Mouse (Mus musculus) limb, embryonic 15.5 days (tissue): ENCODE results near the gene Lrmda. TPM values are rescaled to one million over a fixed set of nuclear protein-coding genes. Genes with fewer than 3 reads are reported as not detected.

Experiments used
- ATAC-seq: fragments of 200-750 bp; cut with Nextera tagmentation; 2 replicates; pipeline ENCODE4 v1.8.0; 2017; ENCODE audit warnings: low read depth, moderate TSS enrichment; ENCODE audit not compliant: insufficient number of reproducible peaks, low FRiP score, low TSS enrichment
- H3K27ac ChIP-seq: fragments of 300-500 bp; sonication (generic); 2 replicates; pipeline ENCODE4 v1.5.1; 2015; ENCODE audit warnings: moderate library complexity, mild to moderate bottlenecking, inconsistent platforms
- H3K27me3 ChIP-seq: fragments of 300-500 bp; sonication (generic); 2 replicates; pipeline ENCODE4 v1.6.1; 2015; ENCODE audit warnings: inconsistent platforms
- H3K36me3 ChIP-seq: fragments of 300-500 bp; sonication (generic); 2 replicates; pipeline ENCODE4 v1.6.1; 2015; ENCODE audit warnings: inconsistent platforms
- H3K4me1 ChIP-seq: fragments of 300-500 bp; sonication (generic); 2 replicates; pipeline ENCODE4 v1.6.1; 2015; ENCODE audit warnings: inconsistent platforms
- H3K4me2 ChIP-seq: fragments of 300-500 bp; sonication (generic); 2 replicates; pipeline ENCODE4 v1.6.1; 2015; ENCODE audit warnings: mild to moderate bottlenecking, inconsistent platforms
- H3K4me3 ChIP-seq: fragments of 300-500 bp; sonication (generic); 2 replicates; pipeline ENCODE4 v1.5.1; 2015; ENCODE audit warnings: mild to moderate bottlenecking, inconsistent platforms
- H3K9ac ChIP-seq: fragments of 300-500 bp; sonication (generic); 2 replicates; pipeline ENCODE4 v1.6.1; 2015; ENCODE audit warnings: inconsistent platforms
- H3K9me3 ChIP-seq: fragments of 300-500 bp; sonication (generic); 2 replicates; pipeline ENCODE4 v1.6.1; 2016; ENCODE audit warnings: inconsistent platforms
- WGBS: fragments of 180-500 bp; shearing (Covaris S2); methylation state at CpG from one replicate; pipeline ENCODE4 v1.1.7; 2015; 5-methylcytosine and 5-hydroxymethylcytosine counted together
- polyA plus RNA-seq: library from polyadenylated mRNA; unstranded; fragments of >200 nt; fragmentation: Nextera tagmentation; extraction: Ambion mirVana; gene quantifications from 2 replicates; pipeline ENCODE4 v1.2.1, GENCODE M21; 2015

The Lrmda gene
- polyA plus RNA-seq, 1 experiment from 2014 or later = 0.17 TPM

DNA sequence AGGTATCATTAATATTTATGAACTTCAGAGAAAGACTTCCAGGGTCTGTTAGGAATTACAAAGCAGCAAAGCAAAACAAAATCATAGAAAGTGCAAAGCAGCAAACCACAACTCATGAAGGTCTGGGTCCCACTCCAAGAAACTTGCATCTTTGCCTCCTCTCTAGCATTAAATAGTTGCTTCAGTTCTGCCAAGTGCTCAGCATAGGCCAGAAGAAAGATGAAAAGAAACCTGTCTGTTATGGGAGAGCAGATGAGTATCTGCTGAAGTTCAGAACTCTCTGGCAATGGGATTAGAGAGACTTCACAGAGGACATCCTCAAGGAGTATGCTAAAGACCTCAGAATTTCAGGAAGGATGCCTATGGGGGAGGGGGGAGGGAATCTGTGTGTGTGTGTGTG is 901.6 kb downstream of the Lrmda start:
- ATAC-seq = no peak
- H3K27ac ChIP-seq = no peak overlapping the region
- no peaks in the 10 kb centered on the region for H3K27me3 ChIP-seq

DNA sequence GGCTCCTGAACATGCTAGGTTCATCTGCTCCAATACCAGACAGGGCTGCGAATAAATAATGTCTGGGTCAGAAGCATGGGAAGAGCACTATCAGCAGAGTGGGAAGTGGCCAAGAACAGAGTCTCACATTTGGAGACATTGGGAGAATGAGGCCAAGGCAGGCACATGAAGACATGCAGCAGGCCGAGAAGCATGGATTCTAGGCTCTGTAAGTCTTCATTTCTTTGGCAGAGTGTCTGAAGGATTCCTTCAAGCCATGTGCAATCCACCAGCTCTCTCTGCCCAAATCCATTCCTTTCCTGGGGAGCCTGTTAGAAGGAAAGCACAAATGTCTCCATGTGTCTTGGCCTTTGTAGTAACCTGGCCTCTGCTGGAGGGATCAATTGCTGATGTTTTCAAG is 902.3 kb downstream of the Lrmda start:
- 0 out of 2 replicates have a peak overlapping the region, but pooled peaks have one; percentile 11 for H3K27ac ChIP-seq
- H3K9ac ChIP-seq = no peak overlapping the region
- ATAC-seq = no peak
- H3K27me3 ChIP-seq = no peaks in the 10 kb centered on the region
- H3K4me1 ChIP-seq = 0 out of 2 replicates have a peak, but pooled peaks cover 5% of the 10 kb centered on the region
- no peak overlapping the region for H3K4me2 ChIP-seq
- no peak overlapping the region for H3K4me3 ChIP-seq
- H3K36me3 ChIP-seq = no peaks in the 10 kb centered on the region
- 84% methylated on average over 2 of the region's 2 CpGs for WGBS
- H3K9me3 ChIP-seq = no peaks in the 10 kb centered on the region

More for the DNA sequence above, 901.6 kb downstream of the Lrmda start:
- Histone ChIP-seq H3K9me3 (no peaks in the 10 kb centered on the region), H3K36me3 (no peaks in the 10 kb centered on the region), H3K4me1 (0 out of 2 replicates have a peak, but pooled peaks cover 5% of the 10 kb centered on the region), H3K4me2 (no peak overlapping the region), H3K4me3 (no peak overlapping the region), H3K9ac (no peak overlapping the region)

DNA sequence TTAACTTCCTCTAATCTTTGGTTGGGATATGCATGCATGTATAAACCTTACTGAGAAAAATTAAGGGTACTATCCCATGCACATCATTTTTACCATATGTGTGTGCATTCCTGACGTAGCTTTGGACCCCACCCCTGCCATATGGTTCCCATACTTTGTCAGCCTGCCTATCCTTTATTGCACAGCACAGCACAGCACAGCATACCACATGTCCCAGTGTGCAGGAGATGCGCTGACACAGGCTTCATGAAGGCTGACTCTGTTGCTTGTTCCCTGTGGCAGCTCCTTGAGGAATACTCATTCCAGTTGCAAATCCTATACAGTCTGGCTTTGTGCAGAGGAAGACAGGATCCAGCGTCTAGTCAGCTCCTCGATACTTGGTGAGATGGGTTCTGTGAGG is 903.1 kb downstream of the Lrmda start:
- H3K9me3 ChIP-seq = no peaks in the 10 kb centered on the region
- H3K36me3 ChIP-seq = no peaks in the 10 kb centered on the region
- H3K4me2 ChIP-seq = no peak overlapping the region
- no peak overlapping the region for H3K9ac ChIP-seq
- H3K4me3 ChIP-seq = no peak overlapping the region
- 61% methylated on average over 4 of the region's 4 CpGs for WGBS
- H3K27ac ChIP-seq = peak overlapping the region; percentile 71
- H3K4me1 ChIP-seq = peaks cover 7% of the 10 kb centered on the region; the same call in 1 of the 2 replicates
- no peaks in the 10 kb centered on the region for H3K27me3 ChIP-seq
- ATAC-seq = peak; percentile 80

DNA sequence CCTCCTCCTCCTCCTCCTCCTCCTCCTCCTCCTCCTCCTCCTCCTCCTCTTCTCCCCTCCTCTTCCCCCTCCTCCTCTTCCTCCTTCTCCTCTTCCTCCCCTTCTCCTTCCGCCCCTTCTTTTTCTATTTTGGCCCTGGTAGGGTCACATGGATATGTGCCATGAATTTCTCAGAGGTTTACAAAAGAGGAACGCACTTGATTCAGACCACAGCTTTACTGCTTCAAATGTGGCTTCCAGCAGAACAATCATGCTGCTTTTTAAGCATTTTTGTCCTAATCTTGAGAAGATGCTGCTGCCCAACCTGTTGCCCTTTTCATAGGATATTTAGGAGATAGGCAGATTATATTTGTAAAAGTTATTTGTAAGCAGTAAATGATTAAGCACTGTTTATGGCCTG is 903.7 kb downstream of the Lrmda start:
- Histone ChIP-seq H3K4me2 (no peak overlapping the region), H3K27ac (no peak overlapping the region), H3K4me3 (no peak overlapping the region), H3K36me3 (no peaks in the 10 kb centered on the region), H3K27me3 (no peaks in the 10 kb centered on the region), H3K9ac (no peak overlapping the region), H3K4me1 (peaks cover 8% of the 10 kb centered on the region; the same call in 1 of the 2 replicates), H3K9me3 (no peaks in the 10 kb centered on the region)
- no peak for ATAC-seq
- WGBS = 55% methylated on average over 1 of the region's 2 CpGs

DNA sequence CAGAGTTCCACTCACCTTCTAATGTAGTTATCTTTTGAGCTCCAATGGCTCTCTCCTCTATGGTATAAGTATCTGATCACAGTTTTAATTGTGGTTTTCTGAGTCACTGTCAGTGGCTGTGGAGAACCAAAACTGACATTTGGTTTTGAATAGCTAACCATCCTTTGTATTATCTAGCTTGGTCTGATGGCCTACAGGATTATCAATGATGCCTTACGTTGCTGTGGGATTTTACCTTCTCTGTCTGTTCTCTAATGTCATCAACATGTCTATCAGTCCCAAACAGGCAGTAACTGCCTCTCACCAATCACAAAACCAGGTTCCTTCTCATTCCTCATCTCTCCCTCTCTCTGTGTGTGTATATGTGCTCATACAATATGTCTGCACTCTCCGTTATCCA is 908.8 kb downstream of the Lrmda start:
- H3K4me1 ChIP-seq = peaks cover 21% of the 10 kb centered on the region
- WGBS = 90% methylated on average over 2 of the region's 2 CpGs

DNA sequence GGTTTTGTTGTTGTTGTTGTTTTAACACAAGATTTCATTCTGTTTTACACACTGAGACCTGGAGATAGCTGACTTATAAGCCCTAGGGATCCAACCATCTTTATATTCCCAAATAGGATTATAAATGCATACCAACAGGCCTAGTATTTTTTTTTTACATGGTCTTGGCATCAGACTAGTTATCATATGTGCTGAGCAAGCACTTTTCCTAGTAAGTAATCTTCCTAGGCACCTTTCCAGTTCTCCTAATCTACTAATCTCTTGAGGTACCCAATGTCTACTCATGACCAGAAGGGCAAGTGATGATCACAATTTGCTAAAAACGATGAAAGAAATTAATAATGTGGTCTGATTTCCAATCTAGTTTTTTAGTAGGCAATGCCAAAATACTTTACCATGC is 909.2 kb downstream of the Lrmda start:
- Histone ChIP-seq H3K4me1 (peaks cover 21% of the 10 kb centered on the region), H3K36me3 (no peaks in the 10 kb centered on the region), H3K9ac (no peak overlapping the region), H3K4me2 (no peak overlapping the region), H3K4me3 (no peak overlapping the region), H3K27me3 (no peaks in the 10 kb centered on the region), H3K27ac (0 out of 2 replicates have a peak overlapping the region, but pooled peaks have one; percentile 4), H3K9me3 (no peaks in the 10 kb centered on the region)
- ATAC-seq = no peak
- WGBS = 91% methylated on average over 1 of the region's 1 CpGs

More for the DNA sequence above, 908.8 kb downstream of the Lrmda start:
- Histone ChIP-seq H3K27ac (no peak overlapping the region), H3K4me2 (no peak overlapping the region), H3K9ac (no peak overlapping the region), H3K27me3 (no peaks in the 10 kb centered on the region), H3K9me3 (no peaks in the 10 kb centered on the region), H3K36me3 (no peaks in the 10 kb centered on the region), H3K4me3 (no peak overlapping the region)
- no peak for ATAC-seq

DNA sequence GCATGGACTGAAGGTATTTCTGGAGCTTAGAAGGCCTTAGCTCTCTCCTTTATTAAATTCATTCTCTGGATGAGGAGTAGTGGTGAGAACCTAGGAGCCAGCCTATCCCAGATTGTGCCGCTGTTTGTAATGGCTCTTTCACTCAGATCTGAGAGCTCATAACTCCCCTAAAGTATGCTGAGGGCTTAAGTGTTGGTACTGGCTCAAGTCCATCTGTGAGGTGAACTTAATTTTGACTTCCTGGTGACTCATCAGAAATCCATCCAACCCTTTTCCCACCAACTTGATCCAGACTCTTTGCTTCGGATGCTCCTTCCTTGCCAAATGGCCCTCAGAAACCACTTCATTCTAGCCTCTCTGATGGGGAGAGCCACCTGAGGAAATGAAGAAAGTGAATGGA is 910.1 kb downstream of the Lrmda start:
- Histone ChIP-seq H3K4me3 (no peak overlapping the region), H3K36me3 (no peaks in the 10 kb centered on the region), H3K27me3 (no peaks in the 10 kb centered on the region), H3K4me2 (no peak overlapping the region), H3K9ac (no peak overlapping the region), H3K27ac (no peak overlapping the region), H3K9me3 (no peaks in the 10 kb centered on the region), H3K4me1 (peaks cover 21% of the 10 kb centered on the region)
- ATAC-seq = peak; percentile 86
- WGBS = 55% methylated on average over 2 of the region's 2 CpGs

DNA sequence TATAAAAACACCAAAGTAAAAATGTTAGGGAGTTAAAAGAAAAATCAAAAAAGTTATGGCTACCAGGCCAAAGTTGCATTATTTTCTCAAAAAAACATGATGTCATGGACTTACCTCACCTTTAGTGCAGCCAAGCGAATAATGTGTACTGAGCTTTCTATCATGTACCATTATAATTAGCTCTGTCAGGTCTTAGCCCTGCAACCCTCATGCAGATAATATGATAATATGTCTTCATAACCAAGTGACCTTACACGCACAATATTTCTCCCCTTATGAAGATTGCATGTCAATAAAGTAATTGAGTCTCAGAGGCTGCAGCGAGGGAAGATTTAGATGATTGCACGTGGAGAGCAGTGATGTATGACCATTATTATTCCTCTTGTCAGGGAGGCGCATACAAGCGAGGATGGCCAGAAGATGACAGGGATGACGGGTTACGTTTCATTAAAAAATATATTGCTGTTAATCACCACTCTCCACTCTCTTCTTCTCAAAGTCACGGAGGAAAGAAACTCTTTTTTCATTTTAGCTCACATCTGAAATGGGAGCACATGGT is 911.1 kb downstream of the Lrmda start:
- no peak overlapping the region for H3K27ac ChIP-seq
- H3K4me2 ChIP-seq = no peak overlapping the region
- H3K9me3 ChIP-seq = no peaks in the 10 kb centered on the region
- WGBS = 83% methylated on average over 9 of the region's 9 CpGs
- no peaks in the 10 kb centered on the region for H3K27me3 ChIP-seq
- peaks cover 21% of the 10 kb centered on the region for H3K4me1 ChIP-seq
- H3K9ac ChIP-seq = no peak overlapping the region
- no peaks in the 10 kb centered on the region for H3K36me3 ChIP-seq
- no peak for ATAC-seq
- no peak overlapping the region for H3K4me3 ChIP-seq

DNA sequence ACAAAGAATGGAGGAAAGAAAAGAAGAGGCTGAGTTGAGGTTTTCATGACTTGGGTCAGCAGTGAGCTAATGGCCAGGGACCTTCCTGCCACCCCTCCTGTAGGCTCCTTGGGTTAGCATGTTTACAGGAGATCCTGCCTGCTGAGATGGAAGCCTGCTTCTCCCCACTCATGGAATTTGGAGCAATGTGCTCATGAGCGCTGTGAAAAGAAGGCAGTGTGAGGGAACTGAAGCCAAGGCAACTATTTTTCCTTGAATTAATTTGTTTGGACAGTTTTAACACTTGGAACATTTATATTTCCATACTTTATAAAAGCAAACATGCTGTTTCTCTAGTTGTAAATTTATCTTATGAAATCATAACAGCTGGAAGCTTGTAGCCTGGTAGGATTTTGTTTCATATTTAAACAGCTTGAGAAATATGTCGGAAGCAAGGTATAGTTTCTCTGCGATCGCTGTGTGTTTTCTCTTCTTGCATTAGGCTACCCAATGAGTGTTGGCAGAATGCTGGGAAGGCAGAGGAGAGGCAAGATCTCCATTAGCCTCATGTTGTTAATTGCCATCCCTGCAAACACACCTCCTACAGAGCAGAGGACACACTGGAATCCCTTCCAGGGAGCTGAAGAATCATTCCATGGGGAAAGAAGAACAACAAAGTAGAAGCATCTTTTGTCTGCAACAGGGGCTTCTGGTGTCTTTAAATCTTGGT is 911.8 kb downstream of the Lrmda start:
- Histone ChIP-seq H3K4me3 (no peak overlapping the region), H3K27ac (no peak overlapping the region), H3K36me3 (no peaks in the 10 kb centered on the region), H3K9me3 (no peaks in the 10 kb centered on the region), H3K4me2 (no peak overlapping the region), H3K9ac (no peak overlapping the region), H3K27me3 (no peaks in the 10 kb centered on the region), H3K4me1 (peaks cover 21% of the 10 kb centered on the region)
- WGBS = 58% methylated on average over 4 of the region's 4 CpGs
- no peak for ATAC-seq

DNA sequence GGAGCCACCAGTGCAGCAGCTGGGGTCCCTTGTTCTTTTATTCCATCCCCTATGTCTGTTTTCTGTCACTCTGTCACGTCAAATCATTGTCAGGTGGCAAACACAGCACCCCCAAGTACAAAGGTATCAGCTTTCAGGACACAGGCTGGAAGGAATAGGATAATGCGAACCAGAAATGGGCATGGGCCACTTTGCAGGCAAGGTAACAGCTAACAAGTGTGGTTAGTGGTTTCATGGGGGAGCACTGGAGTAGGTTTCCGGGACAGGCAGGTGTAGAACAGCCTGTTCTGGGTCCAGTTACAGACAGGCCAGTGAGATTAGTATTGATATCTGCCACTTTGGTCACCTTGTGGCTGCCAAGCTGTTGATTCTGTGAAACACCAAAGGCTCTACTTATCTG is 917.2 kb downstream of the Lrmda start:
- H3K9me3 ChIP-seq = no peaks in the 10 kb centered on the region
- H3K4me1 ChIP-seq = no peaks in the 10 kb centered on the region
- no peak overlapping the region for H3K4me3 ChIP-seq
- H3K27ac ChIP-seq = no peak overlapping the region
- H3K27me3 ChIP-seq = no peaks in the 10 kb centered on the region
- no peak overlapping the region for H3K9ac ChIP-seq
- H3K36me3 ChIP-seq = no peaks in the 10 kb centered on the region
- no peak overlapping the region for H3K4me2 ChIP-seq
- no peak for ATAC-seq
- WGBS = 41% methylated on average over 3 of the region's 3 CpGs

DNA sequence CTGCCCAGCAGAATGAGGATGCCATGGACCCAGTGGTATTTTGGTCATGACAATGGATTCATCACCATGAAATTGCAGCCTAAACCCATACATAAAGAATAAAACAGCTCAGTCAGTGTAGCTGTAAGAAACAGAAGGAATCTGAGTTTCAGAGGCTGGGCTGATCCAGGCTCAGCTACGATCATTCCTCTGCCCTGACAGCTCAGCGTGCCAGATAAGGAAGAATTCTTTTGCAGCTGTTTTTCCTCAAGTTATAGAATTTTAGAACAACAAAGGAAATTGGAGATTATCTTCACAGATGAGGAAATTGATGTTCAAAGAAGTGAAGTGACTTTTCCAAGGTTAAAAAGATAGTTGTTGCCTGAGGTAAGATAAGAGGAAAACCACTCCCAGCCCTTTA is 921.1 kb downstream of the Lrmda start:
- Histone ChIP-seq H3K4me3 (no peak overlapping the region), H3K4me1 (no peaks in the 10 kb centered on the region), H3K27me3 (no peaks in the 10 kb centered on the region), H3K27ac (no peak overlapping the region), H3K4me2 (no peak overlapping the region), H3K9ac (no peak overlapping the region), H3K9me3 (no peaks in the 10 kb centered on the region), H3K36me3 (no peaks in the 10 kb centered on the region)
- no peak for ATAC-seq
- WGBS = 41% methylated on average over 2 of the region's 2 CpGs

DNA sequence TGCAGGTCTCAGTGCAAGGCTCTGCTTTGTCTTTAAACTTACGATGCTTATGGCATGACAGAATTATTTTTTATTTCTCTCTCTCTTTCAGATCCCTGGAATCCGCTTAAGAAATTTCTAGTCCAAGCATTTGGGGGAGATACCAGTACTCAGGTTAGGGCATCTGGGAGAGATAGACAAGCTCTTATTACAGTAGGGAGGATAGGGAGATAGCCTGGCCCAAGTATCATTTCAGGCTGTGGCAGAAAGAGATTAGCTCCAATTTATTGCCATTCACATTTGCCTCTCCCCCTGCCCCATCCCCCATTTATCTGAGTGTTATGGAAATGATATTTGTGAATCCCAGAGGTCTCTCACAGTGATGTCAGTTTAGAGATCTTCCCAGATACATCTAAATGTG is 923.1 kb downstream of the Lrmda start:
- Histone ChIP-seq H3K27ac (no peak overlapping the region), H3K9ac (no peak overlapping the region), H3K4me2 (no peak overlapping the region), H3K4me1 (no peaks in the 10 kb centered on the region), H3K36me3 (no peaks in the 10 kb centered on the region), H3K9me3 (no peaks in the 10 kb centered on the region), H3K27me3 (no peaks in the 10 kb centered on the region), H3K4me3 (no peak overlapping the region)
- WGBS = 77% methylated on average over 2 of the region's 2 CpGs
- ATAC-seq = no peak
